Mouse (Mus musculus): ENCODE measurements around the gene Pnldc1.

DNA sequence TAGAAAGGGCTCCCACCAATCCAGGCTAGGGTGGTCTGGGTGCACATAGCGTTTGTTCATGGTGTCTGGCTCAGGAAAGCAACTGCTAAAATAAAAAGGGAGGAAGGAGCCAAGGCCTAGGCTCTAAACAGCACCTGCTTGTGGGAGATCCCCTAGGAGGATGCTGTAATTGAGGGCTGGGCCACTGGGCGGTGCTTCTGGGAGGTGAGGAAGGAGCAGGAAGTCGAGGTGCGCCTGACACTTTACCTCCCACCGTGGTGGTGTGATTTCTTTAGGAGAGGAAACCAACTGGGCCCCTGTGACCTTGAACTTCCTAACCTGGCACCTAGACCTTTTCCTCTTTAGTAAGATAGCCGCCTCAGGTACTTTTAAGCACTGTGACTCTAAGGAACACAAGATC, 23.4 kb downstream of the Pnldc1 start:
- TF ChIP-seq CTCF (conservative IDR thresholded peaks at IDR 0.05; ENCODE audit: insufficient read depth, insufficient read length, low read depth, low read length), result no peak
- TF ChIP-seq POLR2A (IDR thresholded peaks at IDR 0.05; ENCODE audit: low read depth, low read length), result no peak
